Mouse (Mus musculus) C2C12 (cell line): ENCODE data around the gene Igsf6.

ENCODE experiments used
- MAX ChIP-seq: IDR thresholded peaks from one replicate; pipeline ENCODE4 v1.6.1; 2011; ENCODE audit warnings: mild to moderate bottlenecking, control low read depth
- USF1 ChIP-seq: IDR thresholded peaks from one replicate; pipeline ENCODE4 v1.6.1; 2011; ENCODE audit warnings: low read depth, mild to moderate bottlenecking, control low read depth, moderate library complexity

- TF ChIP-seq USF1: no peak
- no peak for TF ChIP-seq MAX
Observed at GRCm38 (mm10) chr7:121074281-121074680, at the start of gene Igsf6.
